Mouse (Mus musculus) splenic B cell, adult 2 months (primary cell): Measurements from ENCODE around the gene Rab12.
A peak's percentile ranks its signal among the peaks of the same experiment; 100 is the strongest.
"Not testable (repeated sequence)": the region's sequence is repeated elsewhere in the genome, so short reads cannot be mapped to it uniquely, and the experiment has no call there.

ENCODE experiments used
- DNase-seq: peaks from one replicate; pipeline ENCODE4 v3.0.0-alpha.2; 2011; ENCODE audit warnings: low read depth, low spot score
- H3K27me3 ChIP-seq: 2 replicates; pipeline ENCODE4 v1.6.1; 2012; ENCODE audit warnings: mild to moderate bottlenecking, low read length, moderate library complexity, mixed read lengths; ENCODE audit not compliant: control insufficient read depth, poor library complexity, insufficient read depth, severe bottlenecking
- H3K36me3 ChIP-seq: 2 replicates; pipeline ENCODE4 v1.6.1; 2012; ENCODE audit warnings: mild to moderate bottlenecking, low read length, moderate library complexity, mixed read lengths; ENCODE audit not compliant: control insufficient read depth, poor library complexity, insufficient read depth, severe bottlenecking

Rab12 gene

DNA sequence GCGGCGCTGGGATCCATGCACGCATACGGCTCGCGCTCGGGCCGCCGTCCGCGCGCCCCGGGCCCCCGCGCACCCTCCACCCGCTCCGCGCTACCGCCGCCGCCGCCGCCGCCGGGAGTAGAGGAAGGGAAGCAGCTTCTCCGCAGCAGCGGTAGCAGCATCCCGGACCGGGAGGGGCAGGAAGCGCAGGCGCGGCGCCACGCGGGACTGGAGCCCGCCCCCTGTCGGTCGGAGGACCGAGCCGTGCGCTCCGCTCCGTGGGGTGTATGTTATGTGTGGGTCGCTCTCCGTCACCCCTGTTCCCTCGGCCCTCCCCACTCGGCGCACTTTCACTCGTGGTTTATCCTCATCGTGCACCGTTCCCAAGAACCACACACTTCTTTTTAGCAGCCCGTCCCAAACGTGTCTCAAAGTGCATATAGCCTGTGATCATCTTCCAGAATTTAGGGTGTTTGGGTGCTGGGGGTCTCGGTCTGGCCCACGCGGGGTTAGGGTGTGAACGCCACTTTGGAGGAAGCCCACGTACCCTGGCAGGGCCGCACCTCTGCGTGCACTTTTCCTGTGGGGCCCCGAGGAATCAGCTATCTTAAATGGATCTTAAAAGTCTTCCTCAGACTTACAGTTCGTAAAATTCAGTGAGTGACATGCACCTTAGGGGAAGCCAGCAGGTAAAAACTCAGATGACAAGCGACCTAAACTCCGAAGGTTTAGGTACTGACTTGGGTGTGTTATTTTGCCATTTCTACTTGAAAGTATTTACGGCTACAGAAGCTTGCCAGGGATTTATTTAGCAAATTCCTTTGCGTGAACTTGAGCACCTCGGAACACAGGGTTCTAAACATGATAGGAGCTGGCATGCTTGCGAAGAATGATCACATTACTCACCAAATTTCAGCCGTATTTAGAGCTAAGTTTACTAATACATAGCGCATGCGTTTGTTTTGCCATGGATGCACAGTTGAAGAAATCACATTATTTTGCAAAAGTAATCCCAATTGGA is at the start of gene Rab12:
Gene Rab12, minus strand, starts transcription at position 176 of the 1,000 bp plus-strand sequence.
- peak; percentile 90 for DNase-seq
- Histone ChIP-seq H3K27me3 (no peaks in the 10 kb centered on the region), H3K36me3 (no peaks in the 10 kb centered on the region)

DNA sequence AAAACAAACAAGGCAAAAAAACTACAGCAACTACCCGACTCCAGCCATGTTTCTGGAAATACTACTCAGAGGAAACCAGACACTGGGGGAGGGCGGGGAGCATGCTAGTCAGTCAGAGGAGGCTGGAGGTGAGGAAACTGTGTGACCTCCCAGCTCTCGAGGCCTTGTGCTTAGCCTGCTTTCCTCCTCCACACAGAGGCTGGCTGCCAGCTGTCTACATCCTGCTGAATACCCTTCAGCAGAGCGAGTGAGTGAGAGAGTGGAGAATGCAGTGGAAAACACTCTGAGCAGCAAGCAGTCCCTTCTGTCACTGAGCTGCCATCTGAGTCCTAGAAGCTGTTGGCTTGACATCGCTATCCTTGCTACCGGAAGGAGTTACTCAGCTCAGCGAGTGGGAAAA is 44.7 kb upstream of the Rab12 start:
- DNase-seq = no peak
- Histone ChIP-seq H3K27me3 (no peaks in the 10 kb centered on the region), H3K36me3 (no peaks in the 10 kb centered on the region)

DNA sequence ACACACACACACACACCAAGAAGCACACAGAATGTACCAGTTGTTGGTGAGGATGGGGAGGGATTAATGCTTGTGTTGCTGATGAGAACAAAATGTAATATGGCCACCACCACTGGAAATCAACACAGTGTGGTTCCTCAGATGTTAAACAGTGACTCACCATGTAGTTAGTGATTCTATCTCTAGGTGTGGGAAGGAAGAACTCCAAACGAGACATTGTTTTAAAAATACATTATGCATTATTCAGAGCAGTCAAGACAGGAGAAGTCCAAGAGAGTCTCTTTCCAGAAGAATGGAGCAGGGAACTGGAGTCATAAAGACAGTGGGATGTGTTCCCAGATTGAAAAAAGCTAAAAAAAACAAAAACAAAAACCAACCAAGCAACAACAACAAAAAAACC is 44.0 kb upstream of the Rab12 start:
- Histone ChIP-seq H3K27me3 (no peaks in the 10 kb centered on the region), H3K36me3 (no peaks in the 10 kb centered on the region)
- no peak for DNase-seq

DNA sequence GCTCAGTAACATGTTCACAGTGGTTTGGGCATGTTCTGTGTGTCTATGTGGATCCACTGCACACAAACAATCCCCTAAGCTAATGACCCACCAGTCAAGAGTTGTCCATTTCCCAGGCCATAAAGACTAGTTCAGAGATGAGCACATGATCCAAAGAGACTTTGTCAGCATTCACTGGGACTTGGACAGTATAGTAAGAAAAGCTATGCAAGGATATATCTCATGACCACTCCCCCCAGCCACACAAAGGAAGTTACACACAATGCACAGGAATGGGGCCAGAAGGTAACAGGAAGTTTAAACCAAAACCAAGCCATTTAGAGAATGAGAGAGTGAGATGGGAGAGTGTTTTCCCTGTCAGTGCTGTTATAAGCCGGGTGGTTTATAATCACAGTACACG is 41.9 kb upstream of the Rab12 start:
- H3K36me3 ChIP-seq = no peaks in the 10 kb centered on the region
- DNase-seq = no peak
- no peaks in the 10 kb centered on the region for H3K27me3 ChIP-seq

DNA sequence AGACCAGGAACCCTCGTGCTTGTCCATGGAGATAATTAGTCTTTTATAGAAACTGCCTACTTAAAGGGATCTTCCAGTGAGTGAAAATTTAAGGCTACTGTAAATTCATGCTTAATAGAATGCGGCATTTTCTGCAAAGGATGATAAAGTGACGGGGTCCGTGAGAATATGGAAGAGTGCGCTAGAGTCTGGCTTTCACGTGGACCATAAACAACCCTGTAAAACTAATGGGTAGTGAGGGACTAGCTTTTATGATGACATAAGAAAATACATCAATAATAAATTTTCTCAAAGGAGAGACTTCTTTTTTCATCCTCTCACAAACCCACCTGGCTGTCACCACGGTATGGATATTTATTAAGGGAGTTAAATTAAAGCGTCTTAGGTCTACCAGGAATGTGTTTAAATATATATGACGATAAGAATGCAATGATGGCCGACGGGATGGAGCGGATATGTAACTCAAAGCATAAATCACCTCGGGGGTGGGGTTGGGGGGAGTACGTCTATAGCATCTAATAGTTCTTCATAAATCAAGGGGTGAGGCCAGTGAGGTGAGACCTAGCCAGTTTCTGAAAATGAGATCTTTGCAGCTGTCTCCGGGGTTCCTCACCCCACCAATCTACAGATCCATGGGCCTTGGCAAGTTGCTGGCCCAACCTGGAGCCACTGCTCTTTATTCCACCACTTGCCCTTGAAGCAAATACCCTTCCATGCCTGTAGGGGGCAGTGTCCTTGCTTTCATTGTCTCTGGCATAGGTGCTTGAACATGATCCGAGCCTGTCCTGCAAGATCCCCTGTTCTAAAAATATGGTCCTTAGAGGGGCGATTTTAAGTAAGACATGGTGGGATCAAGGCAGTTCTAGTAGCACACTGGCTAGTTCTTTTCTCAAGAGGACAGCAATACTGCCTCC is 39.1 kb upstream of the Rab12 start:
- no peaks in the 10 kb centered on the region for H3K36me3 ChIP-seq
- no peak for DNase-seq
- H3K27me3 ChIP-seq = no peaks in the 10 kb centered on the region

DNA sequence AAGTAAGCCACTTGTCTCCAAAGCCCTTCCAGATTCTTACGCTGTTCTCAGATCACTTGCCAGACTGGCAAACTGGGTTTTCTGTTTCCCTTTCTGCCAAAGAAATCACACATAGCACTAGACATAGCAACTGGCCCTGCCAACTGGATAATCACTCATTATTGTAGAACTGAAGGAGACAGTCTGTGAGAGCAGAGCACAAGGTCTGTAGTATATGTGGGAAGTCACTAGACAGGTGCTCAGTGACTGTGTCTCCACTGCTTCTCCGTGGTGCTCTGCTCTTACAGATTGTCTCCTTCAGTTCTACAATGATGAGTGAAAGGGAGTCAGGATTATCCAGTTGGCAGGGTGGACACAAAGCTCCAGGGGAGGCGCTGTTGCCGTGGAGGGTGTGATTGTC is 33.2 kb upstream of the Rab12 start:
- DNase-seq = no peak
- H3K36me3 ChIP-seq = no peaks in the 10 kb centered on the region
- H3K27me3 ChIP-seq = no peaks in the 10 kb centered on the region

DNA sequence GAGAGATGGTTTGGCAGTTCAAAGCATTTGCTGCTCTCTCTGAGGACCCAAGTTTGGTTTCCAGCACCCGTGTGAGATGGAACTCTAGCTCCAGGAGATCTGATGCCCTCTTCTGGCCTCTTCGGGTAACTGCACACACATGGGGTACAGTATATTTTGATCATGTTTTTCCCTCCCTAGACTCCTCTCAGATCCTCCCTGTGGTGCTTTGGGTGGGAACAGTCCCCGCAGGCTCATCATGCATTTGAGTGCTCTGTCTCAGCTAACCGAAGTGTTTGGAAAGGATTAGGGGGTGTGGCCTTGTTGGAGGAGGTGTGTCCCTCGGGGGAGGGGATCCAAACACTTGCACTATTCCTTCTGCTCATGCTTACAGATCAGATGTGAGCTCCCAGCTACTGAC is 31.0 kb upstream of the Rab12 start:
- Histone ChIP-seq H3K36me3 (no peaks in the 10 kb centered on the region), H3K27me3 (no peaks in the 10 kb centered on the region)
- DNase-seq = no peak

GRCm38 (mm10) chr17:66532285-66532684 is 12.8 kb upstream of the Rab12 start:
- Histone ChIP-seq H3K36me3 (no peaks in the 10 kb centered on the region), H3K27me3 (no peaks in the 10 kb centered on the region)
- DNase-seq = no peak

- H3K36me3 ChIP-seq = no peaks in the 10 kb centered on the region
- H3K27me3 ChIP-seq = no peaks in the 10 kb centered on the region
- no peak for DNase-seq
These were observed 3.9 kb upstream of the Rab12 start for GRCm38 (mm10) chr17:66523396-66523795.

DNA sequence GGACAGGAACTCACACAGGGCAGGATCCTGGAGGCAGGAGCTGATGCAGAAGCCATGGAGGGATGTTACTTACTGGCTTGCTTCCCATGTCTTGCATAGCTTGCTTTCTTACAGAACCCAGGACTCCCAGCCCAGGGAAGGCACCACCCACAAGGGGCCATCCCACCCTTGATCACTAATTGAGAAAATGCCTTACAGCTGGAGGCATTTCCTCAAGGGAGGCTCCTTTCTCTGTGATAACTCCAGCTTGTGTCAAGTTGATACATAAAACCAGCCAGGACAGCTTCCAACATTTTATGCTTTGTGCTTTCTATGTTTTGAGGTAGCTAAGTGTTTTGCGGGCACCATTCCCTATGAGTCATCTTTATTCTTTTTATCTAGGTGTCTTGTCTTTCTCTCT is 3.1 kb upstream of the Rab12 start:
- H3K36me3 ChIP-seq, DNase-seq, H3K27me3 ChIP-seq: not testable (repeated sequence)

DNA sequence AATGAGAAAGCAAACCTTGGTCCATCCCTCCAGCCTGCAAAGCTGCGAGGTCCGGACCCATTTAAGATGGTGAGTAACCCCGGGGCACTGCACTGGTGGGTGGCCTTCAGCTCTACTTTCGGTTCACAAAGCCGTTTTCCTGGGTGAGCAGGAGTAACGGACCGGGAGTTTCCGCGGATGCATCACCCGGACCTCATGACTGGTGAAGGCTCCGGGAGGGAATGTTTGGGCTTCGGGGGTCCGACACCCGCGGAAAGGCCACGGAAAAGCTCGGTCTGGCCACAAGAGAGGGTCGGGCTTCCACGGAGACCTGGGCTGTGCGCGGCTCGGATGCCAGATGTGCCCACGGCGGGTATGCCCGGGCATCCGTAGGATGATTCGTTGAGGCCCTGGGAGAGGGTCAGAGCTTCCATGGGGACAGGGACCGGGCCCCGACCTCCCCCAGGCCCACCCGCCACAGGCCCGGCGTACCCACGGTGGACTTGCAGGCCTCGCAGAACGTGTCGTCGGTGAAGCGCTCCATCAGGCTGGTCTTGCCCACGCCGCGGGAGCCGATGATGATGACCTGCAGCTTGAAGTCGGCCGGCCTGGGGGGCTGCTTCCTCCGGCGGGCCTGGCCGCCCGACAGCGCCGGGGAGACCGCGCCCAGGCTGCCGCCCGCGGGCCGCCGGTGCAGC is 514 bp downstream of the Rab12 start:
- peak; percentile 19 for DNase-seq
- Histone ChIP-seq H3K27me3 (no peaks in the 10 kb centered on the region), H3K36me3 (no peaks in the 10 kb centered on the region)

GRCm38 (mm10) chr17:66516953-66517352 is 2.6 kb downstream of the Rab12 start:
- Histone ChIP-seq H3K27me3 (no peaks in the 10 kb centered on the region), H3K36me3 (no peaks in the 10 kb centered on the region)
- no peak for DNase-seq

DNA sequence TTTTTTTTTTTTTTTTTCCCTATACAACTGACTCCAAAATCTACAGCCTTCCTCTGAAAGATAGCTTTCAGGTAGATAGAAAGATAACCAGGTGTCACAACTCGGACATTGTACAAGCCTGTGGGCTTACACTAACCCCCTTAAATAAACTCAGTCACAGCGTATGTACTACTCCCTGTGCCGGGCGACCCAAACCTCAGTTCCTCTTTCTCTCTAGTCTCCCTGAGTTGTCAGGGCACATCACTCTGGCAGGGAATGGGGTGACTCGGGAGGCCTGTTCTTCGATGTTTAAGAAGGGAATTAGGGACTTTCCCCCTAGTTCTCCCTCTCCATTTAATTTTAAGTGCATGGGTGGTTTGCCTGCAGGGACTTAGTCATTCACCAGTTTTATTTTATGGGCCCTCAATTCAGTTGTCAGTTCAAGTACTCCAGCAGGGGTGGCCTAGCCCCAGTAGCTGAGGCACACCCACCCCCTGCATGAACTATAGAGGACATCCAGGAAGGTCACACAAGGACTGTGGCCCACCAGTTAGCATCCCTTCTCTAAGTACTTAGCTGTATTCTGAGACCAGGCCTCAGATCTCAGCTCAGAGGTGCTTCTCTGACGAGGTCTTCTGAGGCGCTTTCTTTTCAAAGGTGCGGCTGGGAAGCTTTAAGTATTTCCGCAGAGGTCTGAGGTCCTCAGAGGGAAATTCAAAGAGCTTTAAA is 5.1 kb downstream of the Rab12 start:
- no peaks in the 10 kb centered on the region for H3K27me3 ChIP-seq
- H3K36me3 ChIP-seq = no peaks in the 10 kb centered on the region
- peak; percentile 14 for DNase-seq
